Mouse (Mus musculus): ENCODE data around the gene Zfp770. TPM values are rescaled to one million over a fixed set of nuclear protein-coding genes. Genes with fewer than 3 reads are reported as not detected.

The Zfp770 gene
- polyA plus RNA-seq (2017; shearing (Covaris generic)) = 1 to 10 TPM in 1 of 2 experiments, under 1 TPM in 1; 0.67 to 2.7 TPM

GRCm38 (mm10) chr2:114200932-114201559 is at the start of gene Zfp770:
TSS of gene Zfp770 (minus strand) at chr2:114201469.

DNA sequence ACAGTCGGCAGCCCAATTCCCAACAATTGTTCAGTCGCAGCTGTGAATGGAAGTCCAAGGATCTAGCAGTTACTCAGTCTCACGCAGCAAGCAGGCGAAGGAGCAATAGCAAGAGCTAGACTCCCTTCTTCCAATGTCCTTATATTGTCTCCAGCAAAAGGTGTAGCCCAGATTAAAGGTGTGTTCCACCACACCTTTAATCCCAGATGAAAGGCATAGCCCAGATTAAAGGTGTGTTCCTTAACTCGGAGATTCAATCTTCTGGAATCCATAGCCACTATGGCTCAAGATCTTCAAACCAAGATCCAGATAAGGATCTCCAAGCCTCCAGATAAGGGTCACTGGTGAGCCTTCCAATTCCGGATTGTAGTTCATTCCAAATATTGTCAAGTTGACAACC is 14.3 kb downstream of the Zfp770 start, which contains the start of gene Aqr:
Gene Aqr, minus strand, starts transcription at position 101 of the 400 bp plus-strand sequence.

Other genes with a start within 250 kb of the Zfp770 start
- gene Gjd2, start 187.8 kb downstream of the Zfp770 start, polyA plus RNA-seq (2017; shearing (Covaris generic)) = not detected
- gene Actc1, start 147.9 kb downstream of the Zfp770 start, polyA plus RNA-seq (2017; shearing (Covaris generic)) = 1 to 10 TPM in 1 of 2 experiments, under 1 TPM in 1; 0.66 to 4.7 TPM
- gene Aqr, start 14.4 kb downstream of the Zfp770 start, polyA plus RNA-seq (2017; shearing (Covaris generic)) = 100 to 1,000 TPM in 1 of 2 experiments, 10 to 100 TPM in 1; 70.5 to 106 TPM